In the genomic region with DNA sequence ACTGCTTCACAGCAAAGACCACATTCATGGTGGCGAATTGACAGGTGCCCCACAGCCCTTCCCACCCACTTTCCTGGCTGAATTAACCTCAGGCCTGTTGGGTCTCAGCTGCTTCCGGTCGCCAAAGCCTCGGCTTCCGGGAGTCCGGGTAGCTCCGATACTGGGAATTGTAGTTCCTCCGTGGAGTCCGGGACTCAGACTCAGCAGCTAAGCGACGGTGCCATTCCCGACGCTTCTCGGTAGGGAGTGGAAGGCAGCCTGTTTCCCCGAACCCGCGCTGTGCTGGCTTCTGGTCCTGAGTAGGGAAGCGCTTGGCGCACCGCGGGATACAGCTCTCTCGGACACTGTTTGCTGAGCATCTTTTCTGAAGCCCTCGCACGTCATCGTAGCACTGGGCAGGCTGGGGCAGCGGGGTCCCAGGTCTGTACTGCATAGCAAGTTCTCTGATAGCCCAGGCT, we compare ENCODE assay signal across 8 mouse cellular contexts. TPM values are rescaled to one million over a fixed set of nuclear protein-coding genes. Genes with fewer than 3 reads are reported as not detected.
DNase-seq lines count a peak whose midpoint lies in the region; ATAC-seq and TF ChIP-seq lines count a peak whose summit lies in the region.

No protein-coding gene starts in this region.

- in situ Hi-C loops in Patski (cut with MboI; ENCODE audit: low pct_unique_long_range_greater_than_20kb): loop anchor here (5.0 kb wide), 2 partner anchors 95 to 175 kb away; a partner anchor contains a TSS

- H3K4me1 ChIP-seq in hindbrain, embryonic 14.5 days (replicated peaks; ENCODE audit: control insufficient read depth, insufficient read depth, low read length): peaks cover 14% of the 10 kb centered on the region

- no peaks in the 10 kb centered on the region for H3K9me3 ChIP-seq in hindbrain, embryonic 14.5 days (ENCODE audit: control insufficient read depth, low read length)

- peaks cover 13% of the 10 kb centered on the region; the same call in 1 of the 2 replicates for H3K36me3 ChIP-seq in hindbrain, embryonic 14.5 days (replicated peaks; ENCODE audit: control insufficient read depth, insufficient read depth)

- DNase-seq in Patski (ENCODE audit: low read depth, low spot score): peak; percentile 84
- peak; percentile 93 to 94 for DNase-seq in cerebellum, postnatal 14 days
- peak; percentile 80 to 82 for DNase-seq in frontal cortex, postnatal 14 days (ENCODE audit: low spot score in 2 of 2)
- peak; percentile 92 for DNase-seq in hindbrain, embryonic 14.5 days (ENCODE audit: low spot score)
- DNase-seq in layer of hippocampus, postnatal 36 days: peak; percentile 88 to 89
- peak; percentile 91 for DNase-seq in lung, postnatal 36 days
- DNase-seq in retina, postnatal 1 day: peak; percentile 96
- DNase-seq in urinary bladder, adult 18-20 months (ENCODE audit: low spot score in 2 of 2): peak; percentile 78 to 79

- under 1% methylated on average over 26 of the region's 26 CpGs for WGBS in hindbrain, embryonic 14.5 days

- H3K27me3 ChIP-seq in Patski: no peaks in the 10 kb centered on the region
- H3K27me3 ChIP-seq in hindbrain, embryonic 14.5 days (ENCODE audit: control insufficient read depth, insufficient read depth, low read length): no peaks in the 10 kb centered on the region

- peak overlapping the region; percentile 70 for H3K4me2 ChIP-seq in hindbrain, embryonic 14.5 days (replicated peaks)

- CTCF ChIA-PET in Patski (lab: Charles Lee): interaction anchor here (0.8 to 14.3 kb wide), 12 partner anchors 9 to 160 kb away, joined by 3 to 190 read pairs (median 4); no protein-coding TSS in a partner anchor

- POLR2A ChIA-PET in Patski (lab: Charles Lee): interaction anchor here (0.7 to 1.9 kb wide), 8 partner anchors 8 to 163 kb away, joined by 3 to 11 read pairs (median 4); a partner anchor contains a TSS

- peak overlapping the region; percentile 93 for H3K27ac ChIP-seq in hindbrain, embryonic 14.5 days

- H3K9ac ChIP-seq in hindbrain, embryonic 14.5 days: peak overlapping the region; percentile 69

- peak overlapping the region; percentile 57 for H3K4me3 ChIP-seq in hindbrain, embryonic 14.5 days (replicated peaks; ENCODE audit: low read length)

- TF ChIP-seq CTCF in Patski (IDR thresholded peaks at IDR 0.05): no peak

- peak; percentile 96 for ATAC-seq in Patski
- peak; percentile 96 for ATAC-seq in hindbrain, embryonic 14.5 days (ENCODE audit: low FRiP score)

RNA-seq across cellular contexts. Expression of a gene that starts 0.5 kb away (rescaled TPM):
- polyA plus RNA-seq in Patski (2021): 36.2 TPM
- polyA plus RNA-seq in hindbrain, embryonic 14.5 days (2014; fragmentation: Nextera tagmentation; extraction: Ambion mirVana): 44.8 and 46.8 TPM in 2 replicates
- total RNA-seq in layer of hippocampus, postnatal 36 days (2021): 10 to 100 TPM; 40.8 to 46.3 TPM

RNA-seq across cellular contexts. Expression of a gene that starts 46.6 kb away (rescaled TPM):
- 45.3 TPM for polyA plus RNA-seq in Patski (2021)
- 7.1 and 7.9 TPM in 2 replicates for polyA plus RNA-seq in hindbrain, embryonic 14.5 days (2014; fragmentation: Nextera tagmentation; extraction: Ambion mirVana)
- total RNA-seq in layer of hippocampus, postnatal 36 days (2021): 10 to 100 TPM; 31.0 to 32.6 TPM

Comparison
In these comparisons a context has a peak if more than half of its experiments do, and no peak if none do; other contexts are left out.
1. Peak in every context shown above with its lines: DNase-seq, ATAC-seq, H3K4me3 ChIP-seq and H3K27ac ChIP-seq.